Mouse (Mus musculus) 3134 (cell line): ENCODE measurements around the gene Slc11a1.

ENCODE experiments used
- DNase-seq: peaks from one replicate; pipeline ENCODE4 v3.0.0-alpha.2; 2011; ENCODE audit warnings: low spot score; ENCODE audit not compliant: insufficient read length; ENCODE audit errors: extremely low read depth

Slc11a1 gene

DNA sequence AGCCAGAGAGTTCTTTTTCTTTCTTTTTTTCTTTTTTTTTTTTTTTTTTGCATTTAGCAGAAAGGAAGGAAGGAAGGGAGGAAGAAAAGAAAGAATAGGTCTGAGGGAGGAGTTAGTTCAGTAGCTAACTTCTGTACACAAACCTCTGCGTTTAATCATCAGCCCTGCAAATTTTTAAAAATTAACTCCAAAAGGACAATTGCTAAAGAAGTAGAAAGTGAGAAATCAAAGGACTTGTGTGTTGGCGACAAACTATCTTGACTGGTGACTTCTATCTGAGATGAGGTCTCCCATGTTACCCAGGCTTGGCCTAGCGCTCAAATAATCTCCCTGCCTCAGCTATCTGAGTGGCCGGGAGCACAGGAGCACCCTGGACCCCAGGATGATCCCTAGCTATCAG is 29.2 kb downstream of the Slc11a1 start:
- no peak for DNase-seq

DNA sequence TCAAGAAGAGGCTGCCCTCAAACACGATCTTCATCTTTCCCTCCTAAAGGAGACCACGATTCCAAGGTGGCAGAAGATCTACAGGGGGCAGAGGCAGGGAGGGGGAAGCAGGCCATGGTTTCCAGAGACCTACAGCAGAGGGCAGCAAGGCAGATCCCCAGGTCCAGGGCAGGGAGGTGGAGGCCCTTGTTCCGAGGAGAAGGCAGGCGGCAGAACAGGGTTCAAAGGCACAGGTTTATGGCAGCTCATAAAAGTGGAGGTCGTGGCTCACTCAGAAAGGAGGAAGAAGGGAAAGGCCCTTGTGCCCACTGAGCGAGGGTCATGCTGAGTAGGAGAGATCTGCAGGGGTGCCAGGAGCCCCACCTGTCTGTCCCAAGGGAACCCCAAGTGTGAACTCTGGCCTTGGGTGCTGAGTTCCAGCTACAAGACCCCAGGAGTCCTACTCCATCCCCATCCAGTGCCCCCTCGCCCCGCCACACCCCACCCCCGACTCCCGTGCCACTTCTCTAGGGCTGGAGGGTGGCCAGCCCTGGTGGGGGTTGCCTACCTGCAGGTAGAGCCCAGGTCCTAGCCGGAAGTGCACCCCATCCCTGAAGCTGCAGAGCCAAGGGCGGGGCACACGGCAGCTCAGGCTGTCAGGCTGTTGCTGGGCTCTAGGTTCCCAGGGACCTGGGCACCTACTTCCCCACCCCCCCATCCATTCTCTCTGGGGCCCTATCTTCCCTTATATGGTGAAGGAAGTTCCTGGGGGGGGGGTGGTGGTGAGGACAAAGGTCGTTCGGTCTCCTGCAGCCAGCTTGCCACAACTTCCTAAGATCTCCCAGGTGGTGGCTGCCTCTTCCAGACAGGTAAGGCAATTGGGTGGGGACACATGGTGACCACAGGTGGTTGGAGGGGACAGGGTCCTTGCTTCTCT is 33.9 kb downstream of the Slc11a1 start, which contains the start of gene Vil1:
Gene Vil1 (plus strand): TSS at position 788 of the 916 bp plus-strand sequence.
- no peak for DNase-seq

DNA sequence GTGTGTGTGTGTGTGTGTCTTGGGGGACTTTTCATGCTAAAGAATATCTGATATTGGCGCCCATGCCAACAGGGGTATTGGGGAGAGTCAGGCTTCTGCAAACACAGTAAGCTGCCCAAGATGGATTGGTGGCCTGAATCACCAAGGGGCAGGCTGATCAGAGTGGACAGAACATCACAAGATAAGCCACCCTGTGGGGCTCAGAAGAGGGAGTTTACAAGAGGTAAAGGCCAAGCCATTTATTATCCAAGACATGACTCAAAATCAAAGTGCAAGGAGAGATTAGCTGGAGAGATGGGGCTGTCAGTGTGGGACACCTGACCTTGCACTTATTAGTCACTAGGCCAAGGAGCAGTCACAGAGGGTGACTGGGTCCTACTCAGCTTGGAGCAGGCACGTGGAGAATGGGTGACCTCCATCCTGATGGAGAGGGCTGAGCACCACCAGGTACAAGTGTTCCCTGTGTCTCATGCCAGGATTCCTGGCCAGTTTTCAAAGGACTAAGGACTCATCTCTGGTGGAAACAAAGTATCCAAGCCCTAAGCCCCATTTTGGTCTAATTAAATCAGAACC is 36.8 kb downstream of the Slc11a1 start:
- DNase-seq, result no peak

DNA sequence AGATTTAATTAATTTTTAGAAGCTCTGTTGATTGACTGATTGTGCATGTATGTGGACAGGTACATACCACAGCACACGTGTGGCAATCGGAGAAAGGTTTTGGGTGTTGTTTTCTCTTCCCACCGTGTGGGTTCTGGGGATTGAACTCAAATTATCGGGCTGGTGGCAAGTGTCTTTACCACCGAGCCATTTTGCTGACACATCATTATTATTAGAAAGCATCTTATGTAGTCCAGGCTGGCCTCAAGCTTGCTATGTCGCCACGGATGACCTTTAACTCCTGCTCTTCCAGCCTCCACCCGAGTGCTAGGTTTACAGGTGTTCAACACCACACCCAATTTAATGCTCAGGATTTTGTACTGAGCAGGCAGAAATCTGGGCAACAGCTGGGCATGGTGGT is 37.7 kb downstream of the Slc11a1 start:
- no peak for DNase-seq

DNA sequence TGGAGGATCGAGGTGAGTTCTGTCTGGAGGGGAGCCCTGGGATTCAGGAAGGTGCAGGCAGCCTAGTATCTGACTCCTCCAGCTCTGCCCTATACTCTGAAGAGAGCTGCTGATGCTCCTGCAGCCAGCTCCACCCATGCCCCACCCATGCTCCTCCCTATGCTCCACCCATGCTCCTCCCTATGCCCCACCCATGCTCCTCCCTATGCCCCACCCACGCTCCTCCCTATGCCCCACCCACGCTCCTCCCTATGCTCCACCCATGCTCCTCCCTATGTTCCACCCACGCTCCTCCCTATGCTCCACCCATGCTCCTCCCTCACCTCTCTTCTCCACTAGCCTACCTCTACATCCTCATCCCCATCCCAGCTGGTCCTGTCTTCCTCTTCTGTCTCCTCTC is 40.1 kb downstream of the Slc11a1 start:
- DNase-seq, result peak; percentile 58

DNA sequence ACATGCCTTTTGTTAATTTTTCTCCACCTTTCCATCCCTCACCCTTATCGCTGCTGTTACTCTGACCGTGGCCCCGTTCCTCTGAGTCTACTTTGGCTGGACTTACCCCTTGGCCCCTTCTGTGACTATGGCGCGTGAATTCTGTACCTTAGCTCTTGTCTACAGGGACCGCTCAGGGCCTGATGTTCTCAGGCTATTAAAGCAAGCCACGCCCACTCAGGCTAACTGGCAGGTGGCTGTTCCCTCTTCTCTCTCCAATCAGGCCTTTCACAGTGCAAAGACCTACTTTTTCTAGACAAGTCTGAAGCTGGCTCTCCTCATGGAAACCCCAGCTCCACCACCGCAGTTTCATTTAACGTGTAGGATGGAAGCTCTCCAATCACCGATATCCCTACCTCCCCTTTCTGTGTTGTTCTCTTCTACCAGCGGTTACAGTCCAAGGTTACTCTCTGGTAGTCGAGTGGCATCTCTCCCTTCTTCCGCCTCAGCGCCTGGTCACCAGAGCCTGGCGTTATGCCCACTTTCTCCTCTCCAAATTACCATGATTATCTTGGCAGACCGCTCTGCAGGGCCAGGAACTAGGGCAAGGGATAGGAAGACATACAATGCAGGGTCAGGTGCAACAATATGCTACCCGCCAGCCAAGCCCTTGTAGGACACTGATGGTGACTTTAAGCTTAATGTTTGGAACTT is 43.9 kb downstream of the Slc11a1 start:
- DNase-seq, result no peak

DNA sequence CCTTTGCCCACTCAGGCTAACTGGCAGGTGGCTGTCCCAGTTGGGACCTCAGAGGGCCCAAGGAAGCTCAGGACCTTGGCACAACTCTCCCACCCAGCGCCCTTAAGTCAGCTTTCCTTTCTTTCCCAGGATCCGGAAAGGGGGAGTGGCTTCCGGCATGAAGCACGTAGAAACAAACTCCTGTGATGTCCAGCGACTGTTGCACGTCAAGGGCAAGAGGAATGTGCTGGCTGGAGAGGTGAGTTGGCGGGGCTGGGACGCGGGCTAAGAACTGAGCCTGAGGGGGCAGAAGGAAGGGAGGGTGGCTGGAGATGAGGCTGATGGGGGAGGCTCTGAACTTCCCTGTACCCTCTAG is 44.4 kb downstream of the Slc11a1 start:
- DNase-seq, result no peak

DNA sequence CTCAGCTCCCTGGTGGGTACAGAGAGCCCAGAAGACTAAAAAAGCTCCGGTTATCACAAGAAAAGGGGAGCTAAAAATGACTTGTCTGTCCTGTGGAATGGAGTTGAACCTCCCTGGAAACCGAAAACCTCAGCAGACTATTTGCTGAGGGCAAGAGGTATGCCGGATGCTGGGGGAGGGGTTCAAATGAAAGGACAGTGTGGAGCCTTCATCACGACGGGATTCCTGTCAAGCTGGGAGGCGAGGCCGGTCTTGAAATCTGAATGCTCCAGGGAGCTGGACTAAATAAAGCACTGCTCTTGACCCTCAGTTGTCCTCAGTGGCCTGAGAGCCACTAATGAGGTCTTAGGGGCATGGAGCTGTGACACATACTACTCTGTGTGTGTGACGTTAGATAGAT is 48.2 kb downstream of the Slc11a1 start:
- no peak for DNase-seq

DNA sequence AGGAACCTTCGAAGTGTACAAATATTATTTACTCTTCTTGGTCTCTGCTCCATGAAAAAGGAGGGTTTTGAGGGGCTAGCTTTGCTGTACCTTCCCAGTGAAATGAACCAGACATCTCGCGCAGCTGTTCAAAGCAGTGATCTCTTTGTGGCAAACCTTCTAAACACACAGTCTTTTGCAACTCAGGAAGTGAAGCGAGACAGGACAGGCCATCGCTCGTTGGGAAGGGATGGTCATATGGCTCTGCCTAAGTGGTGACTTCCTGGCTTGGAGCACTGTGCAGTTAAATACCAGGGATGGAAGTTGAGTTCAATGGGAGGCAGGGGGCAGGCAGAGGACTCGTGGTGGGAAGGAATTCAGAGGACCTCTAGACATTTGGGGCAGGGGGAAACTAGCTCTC is 50.9 kb downstream of the Slc11a1 start:
- no peak for DNase-seq

DNA sequence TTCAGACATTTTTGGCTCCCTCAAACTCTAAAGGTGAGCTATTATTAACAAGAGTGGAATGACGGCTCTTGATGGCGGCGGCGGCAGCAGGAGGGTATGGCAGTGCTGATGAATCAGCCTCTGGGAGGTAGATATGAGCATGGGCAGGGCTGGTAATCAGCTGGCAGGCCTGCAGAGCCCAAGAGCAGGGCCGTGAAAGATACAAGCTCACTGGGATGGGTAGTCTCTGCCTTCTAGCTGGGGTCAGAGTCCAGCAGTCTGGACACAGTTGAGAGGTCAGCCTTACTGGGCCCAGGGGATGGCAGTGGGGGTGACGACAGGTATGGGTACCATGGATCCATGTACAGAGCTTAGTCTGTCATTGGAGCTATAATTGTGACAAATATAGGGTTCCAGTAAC is 58.2 kb downstream of the Slc11a1 start:
- no peak for DNase-seq

DNA sequence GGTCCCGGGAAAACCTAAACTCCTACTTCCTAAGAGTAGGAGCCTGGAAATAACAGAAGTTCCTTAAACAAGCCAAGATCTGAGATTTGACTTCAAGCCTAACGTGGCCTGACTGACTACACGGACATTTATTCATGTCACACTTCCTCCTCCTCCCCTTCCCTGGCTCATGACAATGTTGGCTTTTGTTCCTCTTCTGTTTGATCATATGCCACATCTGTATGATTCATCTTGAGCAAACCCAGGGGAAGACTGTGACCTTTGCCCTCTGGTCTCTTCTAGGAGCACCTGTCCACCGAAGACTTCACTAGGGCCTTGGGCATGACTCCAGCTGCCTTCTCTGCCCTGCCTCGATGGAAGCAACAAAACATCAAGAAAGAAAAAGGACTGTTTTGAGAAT is 59.6 kb downstream of the Slc11a1 start:
- no peak for DNase-seq

DNA sequence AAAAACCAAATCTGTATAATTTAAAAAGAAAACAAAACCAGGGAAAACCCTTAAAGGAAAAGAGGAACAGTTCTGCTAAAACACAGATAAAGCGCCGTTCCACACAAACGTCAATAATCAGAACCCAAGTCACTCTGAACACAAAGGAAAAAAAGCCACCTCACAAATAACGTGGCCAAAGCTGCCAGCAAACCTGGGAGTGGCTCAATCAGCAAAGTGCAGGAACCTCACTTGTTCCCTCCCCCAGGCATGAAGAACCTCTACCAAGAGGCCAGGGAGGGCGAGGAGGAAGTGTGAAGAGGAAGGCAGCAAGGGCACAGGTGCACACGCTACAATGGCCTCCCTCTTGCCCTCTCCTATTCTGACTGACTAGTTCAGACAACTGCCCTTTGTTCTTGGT is 60.6 kb downstream of the Slc11a1 start:
- DNase-seq, result no peak
